Mouse (Mus musculus) embryonic facial prominence, embryonic 14.5 days (tissue): ENCODE data around the gene Ctnnal1. TPM values are rescaled to one million over a fixed set of nuclear protein-coding genes. Genes with fewer than 3 reads are reported as not detected.

Experiments used
- microRNA counts: library from miRNA; unstranded; fragments of <30 nt; microRNA quantifications from one replicate; lab custom pipeline; 2017
- microRNA-seq: library from miRNA; unstranded; fragments of <30 nt; microRNA quantifications from one replicate; pipeline ENCODE4, GENCODE M21; 2016; ENCODE audit warnings: borderline number of aligned reads
- polyA plus RNA-seq: library from polyadenylated mRNA; unstranded; fragments of >200 nt; fragmentation: Nextera tagmentation; extraction: Ambion mirVana; gene quantifications from 2 replicates; pipeline ENCODE4 v1.2.1, GENCODE M21; 2014

Ctnnal1 gene
- polyA plus RNA-seq, 1 experiment from 2014 or later = 23.2 TPM

MicroRNAs encoded within 50 kb of the gene (microRNA counts, 519-probe panel; counts per million panel counts)
- 2,858 counts per million, percentile 64 among the panel's probes with 10 or more counts for microRNA mmu-miR-32 (lab: Ali Mortazavi, UCI)

Small RNAs within 50 kb of the gene (microRNA-seq; reads per million reads assigned to microRNA genes)
- 159 reads per million, percentile 56 among the genes with 10 or more reads in this experiment for gene Mir32

Other genes starting within 250 kb of the Ctnnal1 start
- gene Gm26657, start 125.1 kb downstream of the Ctnnal1 start, polyA plus RNA-seq = not detected in 2 replicates
- gene Actl7b, start 123.7 kb downstream of the Ctnnal1 start, polyA plus RNA-seq = not detected in 2 replicates
- gene Actl7a, start 121.8 kb downstream of the Ctnnal1 start, polyA plus RNA-seq = not detected in 2 replicates
- gene Elp1, start 62.9 kb downstream of the Ctnnal1 start, polyA plus RNA-seq = 56.8 and 74.8 TPM in 2 replicates
- gene Fam206a, start 62.8 kb downstream of the Ctnnal1 start, polyA plus RNA-seq = 17.6 and 18.6 TPM in 2 replicates
- 9.8 and 11.7 TPM in 2 replicates for gene Tmem245, start 82.2 kb upstream of the Ctnnal1 start, polyA plus RNA-seq
- gene Frrs1l, start 125.2 kb upstream of the Ctnnal1 start, polyA plus RNA-seq = 4.0 and 4.9 TPM in 2 replicates